Mouse (Mus musculus): Measurements from ENCODE around the gene Coro2b.

Gene Coro2b

GRCm38 (mm10) chr9:62509617-62510016 lies 27.2 kb downstream of the Coro2b start:
- DNase-seq, result no peak

- DNase-seq, result peak; percentile 57
Measured at GRCm38 (mm10) chr9:62508740-62509524, 27.9 kb downstream of the Coro2b start.

DNA sequence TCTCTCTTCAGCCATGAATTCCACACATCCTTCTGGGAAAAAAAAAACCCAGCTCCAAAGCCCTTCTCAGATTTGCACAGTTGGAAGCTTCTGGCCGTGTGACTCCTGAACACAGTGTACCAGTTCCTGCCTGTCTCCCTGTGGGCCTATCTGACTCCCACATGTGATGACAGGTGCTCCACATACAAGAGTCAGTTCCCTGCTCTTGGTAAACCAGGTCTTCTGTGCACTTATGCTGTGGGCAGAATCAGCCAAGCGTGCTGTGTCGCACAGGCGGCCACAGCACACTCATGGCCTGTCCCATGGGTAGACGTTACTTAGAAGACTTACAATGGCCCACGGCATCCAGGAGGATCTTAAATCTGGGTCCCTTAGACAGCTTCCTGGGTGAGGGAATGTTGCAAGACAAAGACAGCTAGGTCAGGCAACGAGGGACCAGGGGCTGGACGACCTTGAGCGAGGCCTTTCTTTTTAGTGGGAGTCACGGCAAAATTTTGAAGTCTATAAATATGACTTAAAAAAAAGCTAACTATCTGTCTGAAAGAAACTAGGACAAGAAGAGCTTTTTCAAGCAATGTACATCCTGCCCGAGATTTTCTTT lies 30.3 kb downstream of the Coro2b start:
- DNase-seq, result no peak

- no peak for DNase-seq
Measured at GRCm38 (mm10) chr9:62504129-62504528, 32.7 kb downstream of the Coro2b start.

DNA sequence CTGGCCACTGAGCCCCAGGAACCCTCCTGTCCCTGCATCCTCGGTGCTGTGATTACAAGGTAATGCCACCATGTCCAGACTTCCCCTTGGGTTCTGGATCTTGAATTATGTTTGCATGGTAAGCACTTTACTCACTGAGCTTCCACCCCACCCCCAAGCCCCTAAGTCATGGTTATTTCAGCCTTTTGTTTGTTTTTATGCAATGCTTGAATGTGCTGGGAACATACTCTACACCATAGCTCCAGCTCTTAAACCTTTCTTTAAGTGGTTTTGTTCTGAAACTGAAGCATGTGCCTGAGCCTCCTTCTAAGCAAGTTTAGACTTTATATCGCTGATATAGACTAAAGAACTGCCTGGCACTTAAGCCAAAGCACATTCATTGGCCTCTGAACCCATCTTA lies 34.5 kb downstream of the Coro2b start:
- no peak for DNase-seq

DNA sequence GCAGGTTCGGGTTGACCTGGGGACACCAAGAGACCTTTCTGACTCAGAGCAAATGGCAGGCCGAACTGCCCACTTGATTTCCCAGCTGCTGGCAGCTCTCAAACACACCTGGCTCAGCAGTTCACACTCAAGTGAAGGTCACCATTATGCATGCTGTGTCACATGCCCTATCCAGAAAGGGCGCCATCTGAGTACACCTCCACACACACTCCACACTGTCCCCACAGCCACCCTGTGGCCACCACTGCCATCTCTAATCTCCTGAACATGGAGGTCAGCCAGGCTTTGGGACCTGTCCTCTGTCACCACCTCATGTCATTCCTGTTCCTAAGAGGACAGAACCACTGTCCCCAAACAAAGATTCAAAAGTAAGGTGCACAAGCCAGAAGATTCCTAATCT lies 35.3 kb downstream of the Coro2b start:
- no peak for DNase-seq

DNA sequence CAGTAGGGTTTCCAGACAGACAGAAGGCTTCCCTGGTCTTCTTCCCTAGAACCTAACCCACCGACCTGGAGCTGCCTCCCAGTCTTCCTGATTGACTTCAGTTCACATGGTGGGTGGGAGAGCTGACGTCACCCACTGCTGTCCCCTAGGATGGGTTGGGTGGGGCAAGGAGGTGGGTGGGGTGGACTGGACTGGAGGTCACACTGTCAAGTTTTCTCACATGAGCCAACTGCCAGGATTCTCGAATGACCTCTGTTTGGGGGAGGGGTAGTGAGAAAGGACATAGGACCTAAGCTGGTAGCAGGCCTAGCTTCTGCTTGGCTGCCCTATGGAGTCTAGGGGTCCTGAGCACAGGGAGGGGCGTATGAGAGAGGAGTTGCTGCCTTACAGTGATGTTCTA lies 36.8 kb downstream of the Coro2b start:
- no peak for DNase-seq

GRCm38 (mm10) chr9:62498945-62499344 lies 37.9 kb downstream of the Coro2b start:
- no peak for DNase-seq

- no peak for DNase-seq
Measured at GRCm38 (mm10) chr9:62497135-62498092, 39.4 kb downstream of the Coro2b start.

DNA sequence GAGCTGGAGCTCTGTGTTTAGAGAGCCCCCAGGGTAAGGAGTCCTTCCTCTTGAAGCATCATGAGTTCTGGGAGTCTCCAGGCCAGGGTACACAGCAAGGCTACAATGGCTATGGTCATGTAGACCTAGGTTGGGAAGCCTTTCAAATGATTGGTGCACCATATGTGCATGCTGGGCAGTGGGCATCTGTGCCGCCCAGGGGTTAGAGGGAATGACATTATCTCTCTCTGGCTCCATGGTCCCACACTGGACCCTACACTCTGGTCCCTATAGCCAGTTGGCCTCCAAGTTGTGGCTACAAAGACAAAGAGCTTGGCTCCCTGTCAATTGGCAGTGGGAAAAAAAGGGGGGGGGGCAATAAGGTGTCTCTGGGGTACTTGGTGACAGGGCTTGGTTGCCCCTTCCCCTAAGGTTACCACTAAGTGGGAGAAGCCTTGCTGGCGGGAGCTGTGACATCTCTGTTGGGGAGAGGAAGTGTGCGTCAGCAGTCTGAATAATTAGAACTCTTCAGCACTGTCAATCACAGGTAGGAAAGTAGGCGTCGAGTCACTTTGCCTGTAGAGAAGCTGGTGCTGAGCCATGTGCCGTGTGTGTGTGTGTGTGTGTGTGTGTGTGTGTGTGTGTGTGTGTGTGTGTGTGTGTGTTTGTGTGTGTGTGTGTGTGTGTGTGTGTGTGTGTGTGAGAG lies 44.4 kb downstream of the Coro2b start:
- no peak for DNase-seq

DNA sequence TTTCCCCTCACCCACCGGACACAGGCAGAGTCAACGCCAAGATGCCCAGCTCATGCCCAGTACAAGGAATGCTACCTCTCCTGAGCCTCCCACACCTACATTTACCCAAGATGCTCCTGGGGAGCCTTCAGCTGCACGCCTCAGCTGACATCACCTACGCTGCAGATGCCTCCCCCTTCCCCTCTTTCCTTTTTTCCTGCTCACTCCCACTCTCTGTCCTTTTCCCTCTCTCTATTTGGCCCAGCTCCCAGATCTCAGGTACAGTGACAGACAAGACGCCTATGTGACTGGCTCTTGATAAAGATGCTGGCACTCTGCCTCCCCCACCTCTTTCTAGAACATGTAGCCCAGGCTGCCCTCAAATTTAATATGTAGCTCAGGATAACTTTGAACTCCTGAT lies 45.2 kb downstream of the Coro2b start:
- DNase-seq, result no peak

DNA sequence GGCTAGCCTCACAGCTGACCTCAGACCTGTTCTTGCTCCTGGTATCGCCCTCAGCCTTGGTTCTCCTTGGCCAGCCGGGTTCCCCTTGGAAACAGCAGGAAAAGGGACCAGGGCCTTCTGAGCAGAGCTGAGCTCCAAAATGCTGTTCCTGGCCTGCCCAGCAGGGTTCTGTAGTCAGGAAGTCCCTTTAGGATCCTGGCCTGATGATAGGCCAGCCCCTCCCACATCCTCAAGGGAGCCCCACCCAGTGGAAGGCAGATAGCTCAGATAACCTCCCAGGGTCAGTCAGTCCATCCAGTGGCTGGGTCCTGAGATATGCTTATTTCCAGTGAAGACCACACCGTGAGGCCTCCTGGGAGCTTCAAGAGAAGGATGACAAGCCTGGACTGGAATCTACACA lies 45.7 kb downstream of the Coro2b start:
- peak; percentile 24 for DNase-seq

- DNase-seq, result no peak
Measured at GRCm38 (mm10) chr9:62484107-62484506, 52.7 kb downstream of the Coro2b start.

GRCm38 (mm10) chr9:62482788-62483187 lies 54.1 kb downstream of the Coro2b start:
- no peak for DNase-seq

DNA sequence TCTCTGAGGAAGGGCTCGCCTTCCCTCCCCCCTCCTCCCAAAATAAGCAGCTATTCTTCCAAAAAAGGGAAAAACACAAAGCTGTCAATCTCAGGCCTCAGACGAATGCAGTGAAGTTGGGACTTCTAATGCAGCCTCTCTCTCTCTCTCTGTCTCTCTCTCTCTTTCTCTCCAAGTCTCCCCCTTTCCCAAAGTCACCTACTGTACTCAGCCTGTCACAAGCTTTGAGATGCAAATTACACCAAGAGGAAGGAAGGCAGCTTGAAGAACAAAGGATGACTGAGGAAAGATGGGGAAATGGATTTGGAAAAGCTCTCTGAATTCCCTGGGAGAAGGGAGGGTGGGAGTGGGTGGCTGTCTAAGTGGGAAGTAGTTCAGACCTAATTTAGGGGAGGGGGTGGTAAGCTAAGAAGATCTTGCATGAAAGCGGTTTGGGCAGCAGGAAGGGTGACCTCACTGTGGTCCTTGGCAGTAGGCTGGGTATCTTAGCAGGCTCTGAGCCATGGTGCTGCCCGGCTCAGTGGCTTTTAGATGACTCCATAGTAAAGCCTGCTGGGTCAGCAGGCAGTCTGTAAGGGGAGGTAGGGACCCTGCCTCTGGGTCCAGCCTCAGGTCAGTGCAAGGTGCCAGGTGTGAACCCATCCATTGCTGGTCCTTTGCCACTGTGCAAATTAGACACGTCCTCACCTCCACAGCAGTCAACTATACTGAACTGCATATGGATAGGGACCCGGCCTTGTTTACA lies 55.8 kb downstream of the Coro2b start:
- DNase-seq, result no peak

GRCm38 (mm10) chr9:62480149-62480548 lies 56.7 kb downstream of the Coro2b start:
- DNase-seq, result no peak

DNA sequence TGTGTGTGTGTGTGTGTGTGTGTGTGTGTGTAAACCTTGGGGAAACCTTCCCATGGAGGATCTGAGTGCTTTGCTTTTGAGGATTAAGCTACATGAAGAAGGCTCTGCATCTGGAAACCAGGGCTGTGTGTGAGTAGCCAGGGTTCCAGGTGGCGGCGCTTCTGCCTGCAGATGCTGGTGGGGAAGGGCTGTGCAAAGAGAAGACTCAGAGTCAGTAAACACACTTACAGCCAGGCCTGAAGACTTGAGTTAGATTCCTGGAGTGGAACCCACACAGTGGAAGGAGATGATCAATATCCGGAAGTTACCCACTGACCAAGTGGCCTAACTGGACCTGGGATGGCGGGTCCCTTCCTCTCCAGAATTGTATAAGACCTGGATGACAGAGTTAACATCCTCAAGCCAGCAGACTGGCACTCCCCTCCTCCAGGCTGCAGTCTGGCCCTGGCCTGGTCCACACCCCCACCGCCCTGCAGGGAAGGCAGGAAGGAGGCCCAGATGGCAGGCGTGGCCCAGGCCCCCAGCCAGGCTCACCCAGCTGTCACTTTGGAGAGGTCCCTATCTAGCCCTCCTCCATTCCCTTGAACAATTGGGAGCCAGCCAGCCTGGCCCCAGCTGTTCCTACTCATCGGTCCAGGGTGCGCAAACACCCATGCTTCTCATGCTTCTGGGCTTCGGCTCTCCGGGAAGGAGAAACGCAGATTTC lies 59.9 kb downstream of the Coro2b start:
- peak; percentile 45 for DNase-seq

- DNase-seq, result no peak
Measured at GRCm38 (mm10) chr9:62474206-62474605, 62.6 kb downstream of the Coro2b start.

DNA sequence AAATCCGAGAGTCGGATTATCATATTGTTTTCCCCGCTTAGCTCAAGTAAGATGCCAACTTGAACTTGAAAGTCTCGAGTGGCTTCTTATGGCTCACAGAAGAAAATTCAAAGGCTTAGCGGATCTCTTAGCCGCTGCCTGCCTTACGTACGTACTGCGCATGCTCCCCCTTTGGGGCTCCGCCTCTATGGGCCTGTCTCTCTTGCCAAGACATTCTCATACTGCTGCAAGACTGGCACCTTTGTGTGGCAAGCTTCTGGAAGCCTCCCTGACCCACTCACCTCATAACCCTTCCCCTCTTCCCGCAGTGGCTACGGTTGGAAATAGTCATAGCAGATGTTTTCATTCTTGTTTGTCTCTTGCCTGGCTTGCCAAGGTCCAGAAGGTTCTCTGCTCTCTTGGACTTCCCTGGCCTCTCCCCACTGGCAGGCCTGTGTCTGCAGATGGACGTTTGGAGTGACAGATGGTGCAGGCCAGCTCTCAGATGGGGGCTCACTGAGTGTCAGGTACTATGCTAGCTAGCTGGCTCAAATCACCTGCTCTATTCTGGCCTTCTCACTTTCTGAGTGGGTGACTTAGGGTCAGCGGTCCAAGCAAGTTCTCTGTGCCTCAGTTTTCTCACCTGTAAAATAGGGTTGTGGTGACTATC lies 65.2 kb downstream of the Coro2b start:
- no peak for DNase-seq

DNA sequence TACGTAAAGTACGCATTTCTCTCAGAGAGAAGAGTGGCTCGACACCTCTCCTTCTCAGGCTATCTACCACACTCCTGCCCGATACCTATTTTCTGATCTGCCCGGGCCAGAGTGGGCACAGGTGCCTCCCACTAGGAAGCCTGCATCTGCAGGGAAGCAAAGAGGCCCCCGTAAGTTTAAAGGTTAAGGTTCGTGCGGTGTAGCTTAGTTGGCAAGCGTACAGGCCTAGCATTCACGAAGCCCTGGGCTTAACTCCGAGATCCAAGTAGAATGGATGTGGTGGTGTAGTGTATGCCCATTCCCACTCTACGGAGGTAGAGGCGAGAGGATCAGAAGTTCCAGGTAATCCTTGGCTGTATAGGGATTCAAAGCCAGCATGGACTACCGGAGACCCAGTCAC lies 65.8 kb downstream of the Coro2b start:
- no peak for DNase-seq

GRCm38 (mm10) chr9:62470398-62470797 lies 66.4 kb downstream of the Coro2b start:
- peak; percentile 88 for DNase-seq

All from embryo, embryonic 11 days (tissue).